Mouse (Mus musculus): ENCODE measurements at regions not wholly inside any gene's neighbourhood (a gene's known extent, or its start where the extent isn't known, plus 50 kb on each side); places are given as distances from the start of the nearest gene placed in this dataset.

DNA sequence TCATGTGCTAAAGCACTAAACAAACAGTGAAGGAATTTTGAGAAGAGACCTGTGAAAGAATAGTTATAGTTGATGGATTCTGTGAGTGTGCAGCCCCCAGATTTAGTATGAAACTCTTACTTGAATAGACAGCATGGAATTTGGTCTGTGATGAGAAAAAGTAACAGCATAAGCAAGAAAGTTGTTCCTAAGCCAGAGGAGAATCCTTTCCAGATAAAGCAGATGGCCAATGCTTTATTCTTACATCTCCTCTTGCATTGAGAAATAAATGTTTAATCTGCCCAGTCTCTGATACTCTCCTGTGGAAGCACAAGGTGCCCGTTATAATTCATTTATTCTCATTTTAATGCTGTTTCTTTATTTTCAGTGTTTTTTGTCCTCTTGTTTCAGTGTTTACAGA lies 263.5 kb downstream of the Tecrl start:
- DNase-seq (ENCODE audit: low read depth, low spot score), result no peak

DNA sequence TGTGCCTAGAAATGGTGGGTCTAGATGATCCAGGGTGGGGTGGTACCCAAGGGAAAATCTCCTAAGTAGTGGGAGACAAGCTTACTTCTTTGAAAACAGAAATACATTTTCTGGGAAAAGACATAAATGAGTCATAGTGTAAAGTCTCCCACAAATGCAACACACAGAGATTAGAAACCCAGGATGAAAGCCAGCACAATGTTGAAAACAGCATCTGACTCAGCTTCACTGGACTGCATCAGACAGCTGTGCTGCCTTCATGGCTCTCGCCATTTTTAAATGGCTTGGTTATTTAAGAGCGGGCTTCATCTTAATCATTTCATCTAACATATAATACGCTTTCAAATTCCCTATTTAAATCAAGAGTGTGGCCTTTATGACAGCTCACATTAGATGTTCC lies 300.2 kb downstream of the Tecrl start:
- DNase-seq (ENCODE audit: low read depth, low spot score), result no peak

DNA sequence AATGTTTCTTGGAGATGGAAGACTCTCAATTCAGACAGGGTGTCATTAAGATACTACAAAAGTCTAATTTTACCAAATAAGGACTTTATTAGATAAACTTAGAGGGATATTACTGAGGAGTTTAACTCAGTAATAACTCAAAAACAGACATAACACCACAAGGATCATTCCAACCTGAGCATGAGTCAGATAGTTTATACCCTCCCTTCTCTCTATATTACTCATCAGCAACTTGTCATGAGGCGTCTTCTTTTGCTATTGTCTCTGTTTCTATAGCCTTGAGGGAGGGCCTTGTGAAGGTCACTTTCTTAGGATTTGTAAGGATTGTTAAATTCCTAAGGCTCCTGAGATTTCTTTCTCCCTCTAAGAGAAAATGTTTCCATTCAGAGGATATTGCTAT lies 307.8 kb downstream of the Tecrl start:
- DNase-seq (ENCODE audit: low read depth, low spot score), result no peak

DNA sequence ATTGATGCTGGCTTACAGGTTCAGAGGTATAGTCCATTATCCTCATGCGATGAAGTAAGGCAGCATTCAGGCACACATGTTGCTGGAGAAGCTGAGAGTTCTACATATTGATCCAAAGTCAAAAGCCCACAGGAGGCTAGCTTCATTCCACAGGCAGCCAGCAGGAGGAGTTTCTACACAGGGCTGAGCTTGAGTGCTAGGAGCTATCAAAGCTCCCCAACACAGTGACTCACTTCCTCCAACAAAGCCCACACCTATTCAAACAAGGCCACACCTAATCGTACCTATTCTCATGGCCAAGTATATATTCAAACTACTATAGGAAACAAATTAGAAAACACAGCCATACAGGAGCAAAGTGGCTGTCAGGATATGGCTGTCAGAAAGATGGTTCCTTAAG lies 325.3 kb downstream of the Tecrl start:
- DNase-seq (ENCODE audit: low read depth, low spot score), result no peak

DNA sequence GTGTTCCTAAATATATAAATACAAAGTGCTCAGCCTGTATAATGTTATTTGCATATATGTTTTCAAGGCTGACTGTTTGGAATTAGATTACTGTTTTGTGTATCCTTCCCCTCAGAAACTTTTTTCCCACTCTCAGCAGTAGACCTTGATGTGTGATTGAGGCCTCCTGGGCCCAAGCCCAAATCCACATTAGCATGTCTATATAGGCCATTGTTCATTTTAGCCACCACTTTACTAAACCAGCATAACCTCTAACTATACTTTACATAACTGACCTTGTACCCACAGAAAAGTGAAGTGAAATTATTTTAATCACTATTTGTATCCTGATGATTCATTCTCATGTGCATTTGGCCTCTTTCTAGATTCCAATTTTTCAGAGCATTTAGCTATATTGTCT lies 349.0 kb downstream of the Tecrl start:
- DNase-seq (ENCODE audit: low read depth, low spot score), result no peak

- no peak for DNase-seq (ENCODE audit: low read depth, low spot score)
These were observed 365.9 kb downstream of the Tecrl start for GRCm38 (mm10) chr5:82989056-82989455.

GRCm38 (mm10) chr5:82969315-82969714 lies 385.7 kb downstream of the Tecrl start:
- DNase-seq (ENCODE audit: low read depth, low spot score), result no peak

GRCm38 (mm10) chr5:82966824-82967223 lies 388.2 kb downstream of the Tecrl start:
- DNase-seq (ENCODE audit: low read depth, low spot score), result no peak

GRCm38 (mm10) chr5:82966180-82966579 lies 388.8 kb downstream of the Tecrl start:
- DNase-seq (ENCODE audit: low read depth, low spot score), result no peak

GRCm38 (mm10) chr5:82964513-82964912 lies 390.5 kb downstream of the Tecrl start:
- no peak for DNase-seq (ENCODE audit: low read depth, low spot score)

DNA sequence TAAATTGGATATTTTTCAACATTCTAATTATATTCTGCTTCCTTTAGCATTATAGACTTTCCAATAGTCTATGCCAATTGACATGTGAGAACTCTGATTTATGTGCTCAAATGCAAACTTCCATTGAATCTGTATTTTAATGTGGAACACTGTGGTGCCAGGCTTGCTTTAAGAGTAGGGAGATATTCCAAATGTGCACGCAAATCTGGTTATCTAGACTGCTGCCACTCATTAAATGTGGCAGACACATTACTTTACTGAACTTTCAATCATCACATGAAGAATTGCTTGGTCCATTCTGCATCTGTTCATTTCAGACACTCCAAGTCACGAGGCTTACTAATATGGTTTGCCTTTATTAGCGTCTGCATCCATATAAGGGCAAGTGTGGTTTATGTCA lies 399.0 kb downstream of the Tecrl start:
- DNase-seq (ENCODE audit: low read depth, low spot score), result no peak

DNA sequence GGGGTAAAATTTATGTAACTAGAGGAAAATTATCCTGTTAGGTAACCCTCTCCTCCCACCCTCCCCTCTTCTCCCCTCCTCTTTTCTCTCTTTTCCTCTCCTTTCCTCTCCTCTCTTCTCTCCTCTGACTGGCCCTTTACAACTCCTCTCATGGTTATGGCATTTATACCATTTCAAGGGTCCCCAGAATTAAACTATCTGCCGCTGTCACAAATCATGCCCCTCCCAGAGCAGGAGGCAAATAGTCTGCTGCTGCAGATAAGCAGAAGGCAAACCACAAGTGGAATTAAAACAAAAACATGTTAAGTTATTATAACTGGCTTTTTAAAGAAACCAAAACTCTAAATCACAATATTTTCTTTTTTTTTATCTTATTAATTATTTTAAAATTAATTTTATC lies 407.9 kb downstream of the Tecrl start:
- DNase-seq (ENCODE audit: low read depth, low spot score), result peak; percentile 4

DNA sequence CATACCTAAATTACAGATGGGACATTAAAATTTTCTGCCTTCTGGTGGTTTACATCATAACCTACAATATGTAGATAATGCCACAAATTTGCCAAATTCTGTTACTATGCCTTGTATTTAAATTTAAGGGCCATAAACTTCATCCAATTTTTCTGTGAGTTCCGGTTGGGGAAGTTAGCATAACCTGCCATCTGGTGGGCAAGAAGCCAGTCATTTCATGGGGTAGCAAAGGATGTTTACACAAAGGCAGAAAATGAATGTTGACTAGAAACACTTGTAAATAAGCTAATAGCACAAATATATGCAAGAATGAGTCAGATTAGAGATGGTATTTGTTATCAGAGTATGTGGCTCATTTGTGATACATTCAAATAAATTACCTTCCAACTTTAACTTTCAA lies 415.2 kb downstream of the Tecrl start:
- no peak for DNase-seq (ENCODE audit: low read depth, low spot score)

DNA sequence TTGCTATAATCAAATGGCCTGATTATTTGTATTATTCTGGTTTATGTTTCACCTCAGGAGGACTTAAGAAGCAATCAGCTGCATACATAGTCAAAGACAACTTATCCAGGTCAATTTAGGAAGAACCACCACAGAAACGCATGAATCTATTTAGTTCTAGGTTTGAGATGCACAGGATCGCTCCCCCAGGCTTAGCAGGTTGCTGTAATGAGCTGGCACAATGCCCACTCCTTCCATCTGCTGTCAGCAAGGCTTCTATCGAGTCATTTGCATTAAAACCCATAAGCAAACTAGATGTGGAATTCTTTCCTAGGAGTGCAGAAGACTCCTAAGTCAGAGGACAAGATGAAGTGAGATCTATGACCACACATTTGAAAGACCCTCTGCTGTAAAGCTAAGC lies 455.6 kb downstream of the Tecrl start:
- DNase-seq (ENCODE audit: low read depth, low spot score), result no peak

DNA sequence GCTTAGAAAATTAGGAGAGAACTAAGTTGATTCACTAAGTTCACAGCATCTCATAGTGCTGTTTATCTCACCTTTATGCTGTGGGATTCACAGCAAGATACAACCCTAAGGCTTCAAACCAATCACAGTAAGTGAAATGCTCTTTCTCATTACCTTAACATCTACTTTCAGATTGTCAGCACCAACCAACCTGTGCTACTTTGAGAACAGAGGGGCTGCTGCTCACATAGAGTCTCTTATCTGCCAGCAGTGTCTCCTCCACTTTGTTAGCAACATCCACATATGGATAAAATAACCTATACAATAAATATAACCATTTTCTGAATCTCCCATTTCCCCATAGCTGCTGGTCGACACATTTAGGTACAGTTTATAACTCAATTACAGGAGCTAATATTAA lies 456.1 kb downstream of the Tecrl start:
- DNase-seq (ENCODE audit: low read depth, low spot score), result no peak

DNA sequence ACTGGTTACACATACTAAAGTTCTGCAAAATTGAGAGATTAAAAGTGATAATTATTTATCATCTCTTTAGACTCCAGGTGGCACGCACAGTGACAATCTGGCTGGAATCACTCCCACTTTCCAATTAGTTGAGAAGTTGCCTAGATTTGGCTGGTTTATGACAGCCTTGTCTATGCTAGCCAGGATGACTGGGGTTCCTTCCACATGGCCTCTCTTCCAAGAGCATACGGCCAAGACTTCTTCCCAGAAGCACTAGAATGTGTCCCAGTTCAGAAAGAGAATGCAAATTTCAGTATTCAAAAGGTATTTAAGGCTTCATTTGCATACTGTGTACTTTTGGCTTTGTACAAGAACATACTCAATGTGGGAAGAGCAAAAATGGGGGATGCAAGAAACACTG lies 456.6 kb downstream of the Tecrl start:
- no peak for DNase-seq (ENCODE audit: low read depth, low spot score)

DNA sequence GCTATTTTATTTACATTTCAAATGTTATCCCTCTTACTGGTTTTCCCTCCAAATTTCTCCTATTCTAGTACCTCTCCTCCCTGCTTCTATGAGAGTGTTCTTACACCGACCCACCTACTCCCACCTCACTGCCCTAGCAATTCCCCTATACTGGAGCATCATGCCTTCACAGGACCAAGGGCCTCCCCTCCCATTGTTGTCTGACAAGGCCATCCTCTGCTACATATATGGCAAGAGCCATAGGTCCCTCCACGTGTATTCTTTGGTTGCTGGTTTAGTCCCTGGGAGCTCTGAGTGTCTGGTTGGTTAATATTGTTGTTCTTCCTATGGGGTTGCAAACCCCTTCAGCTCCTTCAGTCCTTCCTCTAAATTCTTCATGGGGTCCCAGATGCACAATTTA lies 485.7 kb downstream of the Tecrl start:
- DNase-seq (ENCODE audit: low read depth, low spot score), result no peak

DNA sequence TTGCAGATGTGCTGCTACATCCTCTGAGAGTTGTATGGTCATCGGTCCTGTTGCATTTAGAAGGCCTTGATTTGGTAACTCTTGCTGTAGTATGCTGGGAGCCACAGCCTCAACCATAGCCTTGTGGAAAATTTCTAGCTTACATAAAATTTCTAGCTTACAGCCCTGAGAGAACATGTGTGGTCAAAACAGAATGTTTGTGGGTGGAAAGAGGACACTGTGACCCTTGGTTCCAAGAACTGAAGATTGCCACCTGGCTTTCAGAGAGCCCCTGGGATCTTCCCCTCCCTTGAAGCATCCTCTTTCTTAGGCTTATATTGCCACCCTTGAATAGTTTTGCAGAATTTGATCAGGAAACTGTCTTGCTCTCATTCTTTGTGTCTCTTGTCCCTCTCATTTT lies 490.6 kb downstream of the Tecrl start:
- DNase-seq (ENCODE audit: low read depth, low spot score), result no peak

DNA sequence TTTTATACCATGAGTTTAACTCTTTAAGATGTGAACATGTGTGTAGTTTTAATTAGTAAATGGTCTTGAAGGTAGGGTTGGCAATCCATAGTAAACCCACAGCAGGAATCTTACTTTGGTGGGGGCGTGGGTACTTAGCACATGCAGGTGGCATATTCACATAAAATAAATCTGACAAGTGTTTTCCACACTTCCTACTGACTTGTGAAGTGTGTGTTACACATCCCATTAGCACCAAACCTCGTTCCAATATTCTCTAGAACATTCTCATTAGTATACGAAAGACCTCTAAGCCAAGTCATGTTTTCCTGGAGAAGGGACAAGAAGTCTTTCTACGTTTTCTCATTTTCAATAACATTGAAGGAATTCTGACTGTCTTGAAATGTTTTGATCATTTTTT lies 529.7 kb downstream of the Tecrl start:
- DNase-seq (ENCODE audit: low read depth, low spot score), result no peak

GRCm38 (mm10) chr5:82793197-82793596 lies 561.8 kb downstream of the Tecrl start:
- DNase-seq (ENCODE audit: low read depth, low spot score), result no peak
